Mouse (Mus musculus) erythroblast, embryonic 14.5 days (primary cell): ENCODE data around the gene Pmvk.

Experiments used
- GATA1 ChIP-seq: IDR thresholded peaks from 2 replicates; pipeline ENCODE4 v1.6.1; 2012; ENCODE audit warnings: low read length, inconsistent platforms, mixed read lengths
- TAL1 ChIP-seq: IDR thresholded peaks from 3 replicates; pipeline ENCODE4 v1.6.1; 2012; ENCODE audit warnings: low read length, inconsistent platforms, mixed read lengths

- TF ChIP-seq GATA1 (no peak), TAL1 (no peak)
Observed at GRCm38 (mm10) chr3:89508041-89508440, 53.7 kb downstream of the Pmvk start.
